Mouse (Mus musculus): Measurements from ENCODE around the gene Smcp. TPM values are rescaled to one million over a fixed set of nuclear protein-coding genes. Genes with fewer than 3 reads are reported as not detected.

The Smcp gene
- polyA plus RNA-seq, 1 experiment, result not detected

DNA sequence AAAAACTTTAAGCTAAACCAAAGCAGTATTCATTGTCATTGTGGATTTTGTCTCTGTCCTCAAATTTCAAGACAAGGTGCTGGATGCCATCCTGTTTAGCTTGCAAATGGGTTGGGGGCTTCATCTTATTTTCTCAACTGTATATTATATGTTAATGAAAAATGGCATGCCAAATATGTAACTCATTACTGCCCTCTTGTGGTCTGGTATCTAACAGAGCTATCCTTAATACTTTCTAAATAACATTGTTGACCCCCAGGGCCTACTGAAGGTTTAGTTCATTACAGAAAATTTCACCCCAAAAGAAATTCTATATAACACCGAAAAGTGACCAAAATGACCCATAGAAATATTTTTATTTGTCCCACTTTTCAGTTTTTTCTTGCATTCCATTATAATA, 13.4 kb upstream of the Smcp start:
- TF ChIP-seq EP300 (IDR thresholded peaks at IDR 0.05; ENCODE audit: insufficient read depth, low read depth, low read length) (no peak), POLR2A (IDR thresholded peaks at IDR 0.05; ENCODE audit: insufficient read depth, low read length) (no peak), CTCF (IDR thresholded peaks at IDR 0.05; ENCODE audit: low read depth, low read length) (no peak)
- H3K27ac ChIP-seq (ENCODE audit: insufficient read depth, low read length), result no peak overlapping the region
- H3K36me3 ChIP-seq (ENCODE audit: control insufficient read depth, insufficient read depth, low read length, poor library complexity, severe bottlenecking), result no peaks in the 10 kb centered on the region
- H3K4me1 ChIP-seq (ENCODE audit: control insufficient read depth, insufficient read depth, low read length), result no peaks in the 10 kb centered on the region
- H3K4me3 ChIP-seq (ENCODE audit: low read depth, low read length), result no peak overlapping the region
- H3K9me3 ChIP-seq (replicated peaks; ENCODE audit: control insufficient read depth, insufficient read depth, low read length, poor library complexity, severe bottlenecking), result no peaks in the 10 kb centered on the region
- H3K27me3 ChIP-seq (ENCODE audit: control insufficient read depth, insufficient read depth, low read length, poor library complexity, severe bottlenecking), result no peaks in the 10 kb centered on the region
- no peak overlapping the region for H3K9ac ChIP-seq (ENCODE audit: low read depth, poor library complexity, severe bottlenecking)

DNA sequence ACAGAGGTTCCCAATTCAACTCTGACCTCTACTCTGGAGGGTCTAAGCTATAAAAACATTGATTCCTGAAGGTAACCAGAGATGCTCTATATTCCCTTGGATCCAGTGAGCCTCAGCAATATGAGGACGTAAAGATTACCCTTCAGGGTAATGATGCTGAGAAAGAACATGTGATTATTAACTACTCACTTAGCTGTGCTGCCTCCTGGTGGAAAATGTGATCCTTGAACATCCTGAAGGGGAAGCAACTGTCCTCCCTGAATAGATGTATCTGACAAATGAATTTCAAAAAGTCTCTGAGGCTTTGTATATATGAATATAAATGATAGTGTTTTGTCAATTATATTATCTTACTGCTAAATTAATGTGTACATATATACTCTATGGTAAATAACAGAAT, 11.7 kb upstream of the Smcp start:
- Histone ChIP-seq H3K4me1 (ENCODE audit: control insufficient read depth, insufficient read depth, low read length) (no peaks in the 10 kb centered on the region), H3K36me3 (ENCODE audit: control insufficient read depth, insufficient read depth, low read length, poor library complexity, severe bottlenecking) (no peaks in the 10 kb centered on the region), H3K9me3 (replicated peaks; ENCODE audit: control insufficient read depth, insufficient read depth, low read length, poor library complexity, severe bottlenecking) (no peaks in the 10 kb centered on the region), H3K9ac (ENCODE audit: low read depth, poor library complexity, severe bottlenecking) (no peak overlapping the region), H3K4me3 (ENCODE audit: low read depth, low read length) (no peak overlapping the region), H3K27me3 (ENCODE audit: control insufficient read depth, insufficient read depth, low read length, poor library complexity, severe bottlenecking) (no peaks in the 10 kb centered on the region), H3K27ac (ENCODE audit: insufficient read depth, low read length) (no peak overlapping the region)
- no peak for TF ChIP-seq POLR2A (IDR thresholded peaks at IDR 0.05; ENCODE audit: insufficient read depth, low read length)
- no peak for TF ChIP-seq CTCF (IDR thresholded peaks at IDR 0.05; ENCODE audit: low read depth, low read length)
- TF ChIP-seq EP300 (IDR thresholded peaks at IDR 0.05; ENCODE audit: insufficient read depth, low read depth, low read length), result no peak

DNA sequence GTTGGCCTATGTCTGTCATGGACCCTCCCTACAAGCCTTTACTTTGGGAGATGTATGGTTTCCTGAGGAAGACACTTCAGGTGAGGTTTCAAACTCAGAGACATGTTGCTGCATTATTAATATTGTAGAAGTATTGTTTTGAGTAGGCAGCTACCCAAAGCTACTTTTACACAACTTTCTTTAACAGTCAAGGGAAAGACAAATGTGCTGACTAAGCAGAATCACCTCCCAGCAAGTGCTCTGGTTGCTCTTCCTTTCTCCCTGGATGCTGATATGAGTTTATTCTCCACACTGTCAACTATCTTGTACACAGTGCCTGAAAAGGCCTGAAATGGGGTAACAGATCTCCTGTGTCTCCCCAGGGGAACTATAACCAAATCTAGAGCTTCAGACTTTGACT, 11.2 kb upstream of the Smcp start:
- no peaks in the 10 kb centered on the region for H3K9me3 ChIP-seq (replicated peaks; ENCODE audit: control insufficient read depth, insufficient read depth, low read length, poor library complexity, severe bottlenecking)
- TF ChIP-seq CTCF (IDR thresholded peaks at IDR 0.05; ENCODE audit: low read depth, low read length) (no peak), POLR2A (IDR thresholded peaks at IDR 0.05; ENCODE audit: insufficient read depth, low read length) (no peak), EP300 (IDR thresholded peaks at IDR 0.05; ENCODE audit: insufficient read depth, low read depth, low read length) (no peak)
- no peaks in the 10 kb centered on the region for H3K27me3 ChIP-seq (ENCODE audit: control insufficient read depth, insufficient read depth, low read length, poor library complexity, severe bottlenecking)
- H3K4me3 ChIP-seq (ENCODE audit: low read depth, low read length), result no peak overlapping the region
- no peak overlapping the region for H3K9ac ChIP-seq (ENCODE audit: low read depth, poor library complexity, severe bottlenecking)
- H3K27ac ChIP-seq (ENCODE audit: insufficient read depth, low read length), result no peak overlapping the region
- H3K36me3 ChIP-seq (ENCODE audit: control insufficient read depth, insufficient read depth, low read length, poor library complexity, severe bottlenecking), result no peaks in the 10 kb centered on the region
- H3K4me1 ChIP-seq (ENCODE audit: control insufficient read depth, insufficient read depth, low read length), result no peaks in the 10 kb centered on the region

DNA sequence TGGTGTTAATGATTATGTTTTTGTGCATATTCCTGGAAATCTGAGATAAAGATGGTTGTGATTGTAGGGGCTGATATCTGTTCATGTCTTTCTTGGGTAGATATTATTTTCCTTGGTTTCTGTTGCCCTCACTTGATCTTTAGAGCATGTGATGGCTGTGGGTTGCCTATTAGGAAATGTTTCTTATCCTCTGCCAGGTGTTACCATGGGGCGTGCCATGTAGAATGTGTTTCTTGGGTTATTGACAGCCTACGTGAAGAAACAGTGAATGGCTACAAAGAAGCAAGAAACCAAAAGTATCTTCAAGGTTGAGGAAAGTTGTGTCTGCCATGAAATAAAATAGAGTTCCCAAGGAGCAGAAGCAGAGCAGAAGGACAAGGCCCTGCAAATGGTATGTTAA, 9.6 kb upstream of the Smcp start:
- TF ChIP-seq POLR2A (IDR thresholded peaks at IDR 0.05; ENCODE audit: insufficient read depth, low read length) (no peak), EP300 (IDR thresholded peaks at IDR 0.05; ENCODE audit: insufficient read depth, low read depth, low read length) (no peak), CTCF (IDR thresholded peaks at IDR 0.05; ENCODE audit: low read depth, low read length) (no peak)
- no peaks in the 10 kb centered on the region for H3K4me1 ChIP-seq (ENCODE audit: control insufficient read depth, insufficient read depth, low read length)
- no peaks in the 10 kb centered on the region for H3K9me3 ChIP-seq (replicated peaks; ENCODE audit: control insufficient read depth, insufficient read depth, low read length, poor library complexity, severe bottlenecking)
- no peak overlapping the region for H3K27ac ChIP-seq (ENCODE audit: insufficient read depth, low read length)
- H3K4me3 ChIP-seq (ENCODE audit: low read depth, low read length), result no peak overlapping the region
- H3K9ac ChIP-seq (ENCODE audit: low read depth, poor library complexity, severe bottlenecking), result no peak overlapping the region
- no peaks in the 10 kb centered on the region for H3K27me3 ChIP-seq (ENCODE audit: control insufficient read depth, insufficient read depth, low read length, poor library complexity, severe bottlenecking)
- no peaks in the 10 kb centered on the region for H3K36me3 ChIP-seq (ENCODE audit: control insufficient read depth, insufficient read depth, low read length, poor library complexity, severe bottlenecking)

DNA sequence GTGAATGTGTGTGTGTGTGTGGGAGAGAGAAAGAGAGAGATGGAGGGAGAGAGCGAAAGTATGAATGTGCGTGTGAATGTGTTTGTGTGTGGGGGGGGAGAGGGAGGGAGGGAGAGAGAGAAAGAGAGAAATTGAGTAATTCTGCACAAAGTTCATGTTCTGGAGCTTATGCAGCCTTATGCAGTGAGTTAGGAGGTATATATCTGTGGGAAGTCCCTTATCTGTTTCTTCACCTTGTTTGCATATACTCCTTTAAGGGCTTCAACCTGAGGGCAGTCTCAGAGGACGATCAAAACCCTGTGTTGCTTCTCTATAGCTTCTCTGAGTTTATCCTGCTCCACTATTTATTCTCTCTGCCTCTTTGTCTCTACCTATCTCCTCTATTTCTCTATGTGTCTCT, 1.6 kb downstream of the Smcp start:
- H3K9ac ChIP-seq (ENCODE audit: low read depth, poor library complexity, severe bottlenecking), result no peak overlapping the region
- H3K27ac ChIP-seq (ENCODE audit: insufficient read depth, low read length), result no peak overlapping the region
- no peaks in the 10 kb centered on the region for H3K27me3 ChIP-seq (ENCODE audit: control insufficient read depth, insufficient read depth, low read length, poor library complexity, severe bottlenecking)
- TF ChIP-seq CTCF (IDR thresholded peaks at IDR 0.05; ENCODE audit: low read depth, low read length) (no peak), POLR2A (IDR thresholded peaks at IDR 0.05; ENCODE audit: insufficient read depth, low read length) (no peak), EP300 (IDR thresholded peaks at IDR 0.05; ENCODE audit: insufficient read depth, low read depth, low read length) (no peak)
- H3K36me3 ChIP-seq (ENCODE audit: control insufficient read depth, insufficient read depth, low read length, poor library complexity, severe bottlenecking), result no peaks in the 10 kb centered on the region
- H3K4me1 ChIP-seq (ENCODE audit: control insufficient read depth, insufficient read depth, low read length), result no peaks in the 10 kb centered on the region
- no peak overlapping the region for H3K4me3 ChIP-seq (ENCODE audit: low read depth, low read length)
- H3K9me3 ChIP-seq (replicated peaks; ENCODE audit: control insufficient read depth, insufficient read depth, low read length, poor library complexity, severe bottlenecking), result no peaks in the 10 kb centered on the region

DNA sequence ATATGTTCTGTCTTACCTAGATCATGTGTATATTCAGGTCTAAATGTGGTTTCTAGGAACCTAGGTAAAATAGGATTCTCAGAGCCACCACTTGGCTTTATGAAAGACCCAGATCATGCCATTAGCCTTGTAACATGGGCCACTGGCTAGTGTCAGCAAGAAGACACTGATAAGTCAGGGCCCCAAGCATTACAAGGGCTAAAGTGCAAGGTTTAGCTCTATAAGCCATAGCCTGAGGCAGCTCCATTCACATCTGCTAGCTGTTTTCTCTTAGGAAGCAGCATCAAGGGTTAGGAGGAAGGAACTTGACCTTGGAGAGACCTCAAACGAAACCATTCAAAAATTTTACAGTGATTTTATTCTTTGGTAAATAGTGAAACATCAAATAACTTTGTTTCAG, 3.7 kb downstream of the Smcp start:
- no peak overlapping the region for H3K9ac ChIP-seq (ENCODE audit: low read depth, poor library complexity, severe bottlenecking)
- no peaks in the 10 kb centered on the region for H3K9me3 ChIP-seq (replicated peaks; ENCODE audit: control insufficient read depth, insufficient read depth, low read length, poor library complexity, severe bottlenecking)
- no peak overlapping the region for H3K27ac ChIP-seq (ENCODE audit: insufficient read depth, low read length)
- TF ChIP-seq POLR2A (IDR thresholded peaks at IDR 0.05; ENCODE audit: insufficient read depth, low read length) (no peak), EP300 (IDR thresholded peaks at IDR 0.05; ENCODE audit: insufficient read depth, low read depth, low read length) (no peak), CTCF (IDR thresholded peaks at IDR 0.05; ENCODE audit: low read depth, low read length) (no peak)
- H3K4me3 ChIP-seq (ENCODE audit: low read depth, low read length), result no peak overlapping the region
- H3K36me3 ChIP-seq (ENCODE audit: control insufficient read depth, insufficient read depth, low read length, poor library complexity, severe bottlenecking), result no peaks in the 10 kb centered on the region
- H3K4me1 ChIP-seq (ENCODE audit: control insufficient read depth, insufficient read depth, low read length), result no peaks in the 10 kb centered on the region
- H3K27me3 ChIP-seq (ENCODE audit: control insufficient read depth, insufficient read depth, low read length, poor library complexity, severe bottlenecking), result no peaks in the 10 kb centered on the region
